Mouse (Mus musculus) splenic B cell, adult 2 months (primary cell): Measurements from ENCODE around the gene Cdkn2d.

Source experiments
- DNase-seq: peaks from one replicate; pipeline ENCODE4 v3.0.0-alpha.2; 2011; ENCODE audit warnings: low read depth, low spot score
- H3K27me3 ChIP-seq: 2 replicates; pipeline ENCODE4 v1.6.1; 2012; ENCODE audit warnings: mild to moderate bottlenecking, low read length, moderate library complexity, mixed read lengths; ENCODE audit not compliant: control insufficient read depth, poor library complexity, insufficient read depth, severe bottlenecking
- H3K36me3 ChIP-seq: 2 replicates; pipeline ENCODE4 v1.6.1; 2012; ENCODE audit warnings: mild to moderate bottlenecking, low read length, moderate library complexity, mixed read lengths; ENCODE audit not compliant: control insufficient read depth, poor library complexity, insufficient read depth, severe bottlenecking

Cdkn2d gene

DNA sequence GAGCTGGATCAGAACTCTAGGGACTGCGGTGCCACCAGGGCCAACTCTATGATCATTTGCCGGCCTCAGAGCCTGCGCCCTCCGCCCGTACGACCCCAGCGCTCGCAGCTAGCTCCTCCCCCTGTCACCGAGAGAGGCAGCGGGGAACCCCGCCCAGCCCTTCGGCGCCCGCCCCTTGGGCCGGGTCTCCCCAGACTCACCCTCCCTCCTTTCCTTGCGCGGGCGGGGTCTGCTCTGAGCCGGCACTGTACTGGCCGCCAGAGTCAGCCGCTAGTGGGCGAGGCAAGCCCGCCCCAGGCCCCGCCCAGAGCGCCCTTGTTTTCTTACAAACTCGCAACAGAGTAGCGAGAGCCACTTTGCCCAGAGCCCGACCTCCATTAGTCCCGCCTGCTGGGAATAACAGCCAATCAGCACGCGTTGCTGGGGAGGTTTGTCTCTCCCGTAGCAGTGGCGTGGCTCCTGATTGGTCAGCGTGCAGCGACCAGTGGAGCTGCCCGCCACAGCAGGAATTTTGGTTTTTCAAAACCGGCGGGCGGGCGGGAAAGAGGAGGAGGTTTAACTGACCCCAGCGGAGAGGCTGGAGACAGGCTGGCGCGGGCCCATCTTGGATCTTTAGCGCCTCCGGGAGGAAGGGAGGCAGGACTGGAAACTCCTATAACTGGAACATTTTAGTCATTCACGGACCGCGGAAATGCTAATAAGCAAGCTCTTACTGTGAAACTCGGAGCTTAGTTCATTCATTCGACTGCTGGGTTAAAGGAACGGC lies at the start of gene Cdkn2d:
Cdkn2d (minus strand) TSS at position 386 of the 766 bp plus-strand sequence.
- Histone ChIP-seq H3K27me3 (no peaks in the 10 kb centered on the region), H3K36me3 (no peaks in the 10 kb centered on the region)
- DNase-seq = peak; percentile 100

DNA sequence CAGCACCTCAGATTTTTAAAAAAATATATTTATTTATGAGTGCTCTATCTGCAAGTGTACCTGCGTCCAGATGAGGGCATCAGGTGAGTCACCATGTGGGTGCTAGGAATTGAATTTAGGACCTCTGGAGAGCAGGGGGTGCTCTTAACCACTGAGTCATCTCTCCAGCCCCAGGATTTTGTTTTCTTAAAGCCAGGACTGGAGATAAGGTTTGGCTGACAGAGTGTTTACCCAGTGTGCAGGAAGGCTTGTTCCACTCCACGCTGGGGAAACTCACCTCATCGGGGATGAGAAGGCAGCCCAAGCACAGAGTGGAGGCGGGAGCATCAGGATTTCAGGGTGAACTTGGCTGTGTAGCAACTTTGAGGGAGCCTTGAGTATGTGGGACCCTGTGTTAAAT lies 49.2 kb upstream of the Cdkn2d start:
- H3K27me3 ChIP-seq = no peaks in the 10 kb centered on the region
- no peak for DNase-seq

DNA sequence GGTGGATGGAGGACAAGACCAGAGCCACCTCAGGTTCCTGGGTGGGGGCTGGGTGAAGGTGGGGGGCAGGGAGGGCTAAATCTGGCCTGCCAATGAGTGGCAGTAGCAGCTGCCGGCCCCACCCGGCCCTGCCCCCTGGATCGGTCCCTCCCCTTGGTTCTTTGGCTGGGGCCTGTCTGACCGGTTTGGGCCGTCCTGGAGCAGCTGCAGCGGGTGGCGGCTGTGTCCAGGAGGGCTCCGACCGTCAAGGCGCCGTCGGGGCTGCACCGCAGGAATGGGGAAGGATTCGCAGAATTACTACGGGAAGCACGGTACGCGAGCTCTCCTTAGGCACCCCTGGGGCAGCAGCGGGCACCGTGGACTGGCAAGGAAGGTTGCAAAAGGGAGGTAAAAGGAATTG lies 46.4 kb upstream of the Cdkn2d start:
- H3K27me3 ChIP-seq = no peaks in the 10 kb centered on the region
- H3K36me3 ChIP-seq = peaks cover 22% of the 10 kb centered on the region
- no peak for DNase-seq

More for the DNA sequence above, 49.2 kb upstream of the Cdkn2d start:
- H3K36me3 ChIP-seq = peaks cover 31% of the 10 kb centered on the region

DNA sequence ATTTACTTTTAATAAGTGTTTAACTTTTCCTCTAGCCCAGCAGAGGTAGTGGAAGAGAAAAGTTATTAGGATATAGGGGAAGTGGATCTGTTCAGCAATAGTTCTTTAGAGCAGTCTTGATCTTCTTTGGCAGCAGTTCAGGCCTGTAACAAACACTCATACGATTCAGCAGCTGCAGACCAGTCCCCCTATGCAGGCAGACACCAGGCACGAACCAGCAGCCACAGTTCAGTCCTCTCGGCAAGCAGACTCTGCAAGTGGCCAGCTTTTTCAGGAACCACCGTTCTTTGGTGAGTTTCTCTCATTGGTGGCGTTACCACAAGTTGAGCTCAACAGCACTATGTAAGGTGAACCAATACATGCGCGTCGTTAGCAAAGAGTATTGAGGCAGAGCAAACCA lies 45.3 kb upstream of the Cdkn2d start:
- Histone ChIP-seq H3K27me3 (no peaks in the 10 kb centered on the region), H3K36me3 (peaks cover 18% of the 10 kb centered on the region)
- DNase-seq = no peak

DNA sequence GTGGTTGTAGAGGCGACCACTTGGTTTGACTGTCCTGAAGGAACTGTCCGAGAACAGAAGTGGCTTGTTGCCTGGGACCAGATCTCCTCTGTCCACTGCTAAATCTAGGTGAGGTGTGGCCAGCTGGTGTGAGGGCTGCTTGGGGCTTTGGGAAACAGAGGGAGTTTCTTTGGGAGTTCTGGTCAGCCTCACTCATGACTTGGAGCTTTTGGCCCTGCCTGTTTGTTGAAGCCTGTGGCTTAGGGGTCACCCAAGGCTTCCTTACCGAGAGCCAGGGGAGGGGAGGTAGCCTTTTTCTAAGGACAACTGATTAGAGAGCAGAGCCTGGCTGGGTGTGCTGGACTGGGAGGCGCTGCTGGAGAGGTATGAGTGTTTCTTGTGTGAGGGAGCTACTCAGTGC lies 44.2 kb upstream of the Cdkn2d start:
- H3K36me3 ChIP-seq = peaks cover 15% of the 10 kb centered on the region
- no peak for DNase-seq
- H3K27me3 ChIP-seq = no peaks in the 10 kb centered on the region

DNA sequence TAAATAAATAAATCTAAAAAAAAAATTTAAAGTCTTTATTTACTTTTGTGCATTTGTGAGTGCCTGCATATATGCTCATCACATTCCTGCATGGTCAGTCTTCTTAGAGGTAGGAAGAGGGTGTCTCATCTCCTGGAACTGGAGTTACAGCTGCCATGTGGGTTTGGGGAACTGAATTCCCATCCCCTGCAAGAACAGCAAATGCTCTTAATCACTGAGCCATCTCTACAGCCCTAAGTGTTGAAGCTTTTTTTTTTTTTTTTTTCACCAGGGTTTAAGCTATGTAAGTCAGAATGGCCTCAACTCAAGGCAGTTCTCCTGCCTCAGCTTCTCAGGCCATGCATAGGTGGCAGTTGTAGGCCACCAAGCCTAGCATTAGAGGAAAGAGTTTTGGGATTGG lies 43.5 kb upstream of the Cdkn2d start:
- H3K36me3 ChIP-seq = peaks cover 10% of the 10 kb centered on the region
- no peak for DNase-seq
- no peaks in the 10 kb centered on the region for H3K27me3 ChIP-seq

DNA sequence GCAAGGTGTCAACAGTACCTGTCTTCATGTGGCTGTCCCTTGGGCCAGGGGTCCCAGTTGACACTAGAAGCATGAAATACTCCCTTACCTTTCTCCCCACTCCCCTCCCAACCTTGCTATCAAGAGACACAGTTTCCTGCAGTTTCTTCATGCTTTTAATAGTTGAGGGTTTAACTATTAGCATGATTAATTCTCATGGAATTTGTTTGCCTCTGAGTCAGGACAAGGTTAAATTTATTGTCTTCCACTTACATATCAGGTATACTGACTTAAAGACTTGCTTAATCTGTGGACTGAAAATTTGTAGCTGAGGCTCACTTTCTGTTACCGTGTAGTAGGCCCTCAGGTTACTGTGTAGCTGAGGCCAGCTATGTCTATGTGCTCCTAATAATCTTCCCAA lies 42.3 kb upstream of the Cdkn2d start:
- DNase-seq = no peak
- Histone ChIP-seq H3K27me3 (no peaks in the 10 kb centered on the region), H3K36me3 (peaks cover 7% of the 10 kb centered on the region)

DNA sequence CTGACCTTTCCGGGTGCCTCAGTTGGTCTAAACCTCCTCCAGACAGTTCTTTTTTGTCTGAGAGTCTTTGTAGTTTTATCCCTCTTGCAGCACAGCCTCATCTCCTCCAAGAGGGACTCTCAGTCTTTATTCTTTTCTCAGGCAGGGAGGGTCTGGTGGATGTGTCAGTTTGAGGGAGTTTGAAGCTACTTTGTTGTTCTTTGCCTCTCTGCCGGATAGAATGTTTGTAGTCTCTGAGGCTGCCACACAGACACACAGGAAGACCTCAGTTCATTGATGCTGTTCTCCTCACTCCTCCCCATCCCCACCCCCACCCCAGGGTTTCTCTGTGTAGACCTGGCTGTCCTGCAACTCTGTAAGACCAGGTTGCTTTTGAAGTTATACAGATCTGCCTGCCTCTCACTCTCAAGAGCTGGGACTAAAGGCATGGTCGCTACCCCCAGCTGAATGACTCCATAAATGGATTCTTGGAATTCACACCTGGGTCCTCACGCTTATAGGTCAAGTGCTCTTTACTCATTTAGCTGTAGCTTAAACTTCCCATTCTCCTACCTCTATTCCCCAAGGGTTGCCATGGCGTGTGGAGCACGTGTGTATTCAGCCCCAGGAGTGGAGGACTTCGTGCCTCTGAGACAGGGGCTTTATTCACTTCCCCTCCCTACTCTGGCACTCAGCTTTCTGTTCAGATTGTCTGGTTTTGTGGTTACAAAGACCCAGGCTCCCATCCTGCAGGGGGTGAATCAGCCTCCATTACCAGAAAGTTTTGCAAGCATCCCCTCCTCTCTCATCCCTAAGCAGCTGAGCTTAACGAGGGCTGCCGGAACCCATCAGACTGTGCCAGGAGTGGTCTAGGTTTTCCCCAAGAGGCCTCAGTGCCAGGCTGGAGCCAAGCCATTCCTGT lies 41.2 kb upstream of the Cdkn2d start:
- DNase-seq = peak; percentile 37
- no peaks in the 10 kb centered on the region; the same call in 1 of the 2 replicates for H3K36me3 ChIP-seq
- H3K27me3 ChIP-seq = no peaks in the 10 kb centered on the region

DNA sequence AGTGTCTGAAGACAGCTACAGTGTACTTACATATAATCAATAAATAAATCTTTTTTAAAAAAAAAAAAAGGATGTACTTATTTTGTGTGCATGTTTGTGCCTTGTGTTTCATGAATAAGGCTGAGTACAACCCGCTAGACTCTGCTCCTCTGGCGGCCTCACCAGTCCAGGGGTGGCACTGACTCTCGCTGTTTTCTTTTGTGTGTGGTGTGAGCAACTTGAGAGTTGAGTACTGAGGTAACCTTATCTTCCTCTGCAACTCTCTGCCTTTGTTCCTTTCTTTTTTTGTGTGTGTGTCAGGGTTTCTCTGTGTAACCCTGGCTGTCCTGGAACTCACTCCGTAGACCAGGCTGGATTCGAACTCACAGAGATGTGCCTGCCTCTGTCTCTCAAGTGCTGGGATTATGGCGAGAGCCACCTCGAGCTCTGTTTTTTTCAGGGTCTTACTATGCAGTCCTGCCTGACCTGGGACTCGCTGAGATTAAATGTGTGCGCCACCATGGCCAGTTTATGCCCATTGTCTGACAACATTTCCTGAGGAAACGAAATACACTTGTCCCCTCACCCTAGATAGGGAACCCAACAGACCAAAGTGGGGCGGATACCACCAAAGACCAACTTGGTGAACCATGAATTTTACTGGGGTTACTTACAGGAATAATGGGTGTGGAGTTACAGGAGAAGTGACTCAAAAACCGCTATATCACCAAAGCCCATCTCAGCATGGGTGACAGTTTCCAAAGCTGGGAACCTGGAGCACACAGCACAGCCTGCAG lies 40.3 kb upstream of the Cdkn2d start:
- Histone ChIP-seq H3K36me3 (no peaks in the 10 kb centered on the region; the same call in 1 of the 2 replicates), H3K27me3 (no peaks in the 10 kb centered on the region)
- no peak for DNase-seq

DNA sequence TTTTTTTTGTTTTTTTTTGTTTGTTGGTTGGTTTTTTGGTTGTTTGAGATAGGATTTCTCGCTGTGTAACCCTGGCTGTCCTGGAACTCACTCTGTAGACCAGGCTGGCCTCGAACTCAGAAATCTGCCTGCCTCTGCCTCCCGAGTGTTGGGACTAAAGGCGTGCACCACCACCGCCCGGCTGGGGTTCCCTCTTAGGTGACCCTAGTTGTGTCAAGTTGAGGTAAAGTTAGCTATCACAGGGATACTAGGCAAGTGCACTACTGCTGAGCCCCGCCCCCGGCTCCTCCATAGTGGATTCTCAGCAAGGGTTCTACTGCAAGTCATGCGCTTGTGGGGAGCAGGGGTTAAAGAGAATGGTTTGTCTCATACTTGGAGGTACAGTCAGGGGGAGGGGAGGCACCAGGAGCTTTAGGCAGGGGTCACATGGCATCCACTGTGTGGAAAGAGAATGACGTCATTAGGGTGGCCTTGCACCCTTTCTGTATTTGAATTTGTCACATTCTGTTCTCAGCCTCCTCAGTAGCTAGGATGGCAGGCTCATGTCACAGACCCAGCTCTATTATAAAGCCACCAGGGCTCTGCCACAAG lies 38.6 kb upstream of the Cdkn2d start:
- Histone ChIP-seq H3K27me3 (no peaks in the 10 kb centered on the region), H3K36me3 (no peaks in the 10 kb centered on the region; the same call in 1 of the 2 replicates)
- peak; percentile 72 for DNase-seq

DNA sequence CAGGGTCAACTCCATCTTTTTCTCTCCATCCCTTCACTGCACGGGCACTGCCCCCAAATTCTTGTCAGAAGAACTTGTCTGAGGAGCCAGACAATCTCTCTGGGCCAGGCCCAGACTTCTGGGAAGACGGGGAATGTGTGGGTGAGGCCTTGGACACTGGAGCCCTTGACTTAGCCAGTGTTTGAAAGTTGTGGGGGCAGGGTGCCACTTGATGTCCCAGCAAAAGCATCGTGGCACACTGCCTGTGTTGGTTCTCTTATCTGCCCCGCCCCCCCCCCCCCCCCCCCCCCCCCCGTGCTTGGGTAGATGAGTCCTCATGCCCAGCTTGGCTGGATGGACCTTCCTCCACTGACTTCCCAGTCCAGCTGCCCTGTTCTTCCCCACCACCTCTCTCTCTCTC lies 37.8 kb upstream of the Cdkn2d start:
- no peak for DNase-seq
- Histone ChIP-seq H3K27me3 (no peaks in the 10 kb centered on the region), H3K36me3 (no peaks in the 10 kb centered on the region)

DNA sequence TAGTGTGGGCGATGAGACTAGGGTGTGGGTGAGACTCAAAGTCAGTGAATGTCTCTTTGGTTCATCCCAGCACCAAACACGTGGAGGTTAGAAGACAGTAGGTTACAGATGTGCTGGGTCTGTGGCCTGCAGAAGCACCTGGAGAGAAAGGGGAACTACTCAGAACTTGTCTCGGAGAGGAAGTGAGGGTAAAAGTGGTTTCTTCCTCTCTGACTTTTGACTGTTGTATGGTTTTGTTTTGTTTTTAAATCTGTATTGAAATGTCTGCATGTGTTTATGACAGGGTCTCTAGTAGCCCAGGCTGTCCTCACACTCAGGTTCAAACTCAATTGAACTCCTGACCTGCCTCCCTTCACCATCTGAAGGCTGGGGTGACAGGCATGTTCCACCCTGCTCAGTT lies 36.8 kb upstream of the Cdkn2d start:
- Histone ChIP-seq H3K36me3 (no peaks in the 10 kb centered on the region), H3K27me3 (no peaks in the 10 kb centered on the region)
- DNase-seq = peak; percentile 87

DNA sequence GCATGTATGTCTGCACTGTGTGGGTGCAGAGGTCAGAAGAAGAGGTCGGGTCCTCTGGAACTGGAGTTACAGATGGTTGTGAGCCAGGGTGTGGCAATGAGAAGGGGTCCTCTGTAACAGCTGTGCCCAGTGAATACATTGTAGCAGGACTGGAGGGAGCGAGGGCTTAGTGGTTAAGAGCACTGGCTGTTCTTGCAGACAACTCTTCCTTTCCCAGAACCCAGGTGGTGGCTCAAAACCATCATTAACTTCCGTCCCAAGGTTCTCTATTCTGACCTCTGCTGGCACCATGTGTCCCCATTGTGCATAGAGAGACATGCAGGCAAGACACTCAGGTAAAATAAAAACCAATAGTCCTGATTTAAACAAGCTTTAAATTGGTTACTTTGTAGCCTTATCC lies 36.4 kb upstream of the Cdkn2d start:
- H3K36me3 ChIP-seq = no peaks in the 10 kb centered on the region
- H3K27me3 ChIP-seq = no peaks in the 10 kb centered on the region
- DNase-seq = peak; percentile 61

DNA sequence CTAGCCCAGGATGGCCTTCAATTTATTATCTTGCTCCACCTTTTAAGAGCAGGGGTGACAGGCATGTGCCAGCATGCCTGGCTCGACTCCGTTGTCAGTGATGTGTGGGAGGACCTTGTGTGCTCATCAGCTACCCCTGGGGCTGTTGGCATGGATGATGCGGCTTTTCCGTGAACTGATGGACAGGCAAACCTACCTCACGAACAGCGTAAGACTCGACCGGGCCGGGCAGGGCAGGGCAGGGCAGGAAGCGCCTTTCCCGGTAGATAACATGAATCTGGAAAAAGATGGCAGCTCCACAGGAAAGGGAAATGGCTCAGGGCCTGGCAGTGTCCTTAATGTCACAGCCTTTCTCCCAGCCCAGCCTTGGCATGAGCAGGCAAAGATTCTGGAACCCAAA lies 33.1 kb upstream of the Cdkn2d start:
- Histone ChIP-seq H3K36me3 (no peaks in the 10 kb centered on the region), H3K27me3 (no peaks in the 10 kb centered on the region)
- DNase-seq = no peak
